Mouse (Mus musculus) spleen, embryonic (tissue): ENCODE data around the gene Stk38.

Experiments used
- CTCF ChIA-PET: fragments of 350-600 bp; sonication (Branson Sonifier 250); formaldehyde crosslinking; loops from one replicate; lab custom pipeline; 2022; lab: Charles Lee

Stk38 gene

DNA sequence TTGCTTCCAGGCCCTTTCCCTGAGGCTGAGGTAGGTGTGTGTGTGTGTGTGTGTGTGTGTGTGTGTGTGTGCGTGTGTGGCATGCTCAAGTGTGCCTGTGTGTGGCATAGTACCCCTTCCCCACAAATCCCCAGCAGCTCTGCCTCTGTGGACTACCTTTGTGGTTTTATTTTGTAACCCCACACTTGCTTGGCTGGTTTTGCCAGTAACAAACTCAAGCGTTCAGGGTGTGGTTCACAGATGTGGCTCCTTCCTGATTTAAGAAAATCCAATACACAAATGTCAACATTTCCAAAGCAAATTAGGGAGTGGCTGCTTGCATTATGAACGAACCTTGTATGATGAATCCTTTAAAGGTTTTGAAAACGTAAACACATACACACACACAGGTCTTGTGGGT lies 8.9 kb upstream of the Stk38 start:
- CTCF ChIA-PET: no interaction called here

DNA sequence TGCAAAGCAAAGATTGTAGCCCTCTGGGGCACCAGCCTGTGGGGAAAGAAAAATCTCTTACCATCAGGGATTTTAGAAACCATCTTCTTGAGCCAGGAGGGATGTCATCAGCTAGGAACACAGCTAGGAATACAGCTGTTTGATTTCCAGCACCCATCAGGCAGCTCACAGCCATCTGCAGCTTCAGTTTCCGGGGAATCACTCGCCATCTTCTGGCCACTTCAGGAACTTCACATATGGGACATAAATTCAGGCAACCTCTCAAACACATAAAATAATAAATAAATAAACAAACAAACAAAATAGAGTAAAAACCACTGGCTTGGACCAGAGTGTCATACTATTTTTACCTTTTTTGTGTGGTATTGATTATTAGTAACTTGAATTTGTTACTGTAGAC lies 7.8 kb upstream of the Stk38 start:
- CTCF ChIA-PET: interaction anchor here (1.2 kb wide), 1 partner anchor 8 kb away, joined by 3 read pairs; the partner anchor contains the start of gene Stk38

DNA sequence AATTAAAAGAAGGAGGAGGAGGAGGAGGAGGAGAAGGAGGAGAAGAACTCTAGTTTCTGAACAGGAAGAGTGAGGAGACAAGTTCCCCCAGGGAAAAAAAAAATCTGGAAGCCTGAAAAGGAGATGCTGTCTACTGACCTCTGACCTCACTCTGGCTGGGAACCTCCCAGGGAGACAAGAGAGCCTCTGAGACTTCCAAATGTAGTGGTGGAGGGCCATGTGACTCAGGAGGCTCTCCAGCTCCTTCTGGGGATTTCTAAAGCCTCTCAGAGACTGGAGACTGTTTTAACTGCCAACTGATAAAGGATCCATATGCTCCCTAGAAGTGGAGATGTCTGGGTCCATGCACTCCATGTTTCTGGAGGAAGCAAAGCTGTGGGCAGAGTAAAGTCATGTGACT lies 6.4 kb upstream of the Stk38 start:
- CTCF ChIA-PET: interaction anchor here (0.7 kb wide), 3 partner anchors 10 to 231 kb away, joined by 5 to 8 read pairs (median 8); no protein-coding TSS in a partner anchor

DNA sequence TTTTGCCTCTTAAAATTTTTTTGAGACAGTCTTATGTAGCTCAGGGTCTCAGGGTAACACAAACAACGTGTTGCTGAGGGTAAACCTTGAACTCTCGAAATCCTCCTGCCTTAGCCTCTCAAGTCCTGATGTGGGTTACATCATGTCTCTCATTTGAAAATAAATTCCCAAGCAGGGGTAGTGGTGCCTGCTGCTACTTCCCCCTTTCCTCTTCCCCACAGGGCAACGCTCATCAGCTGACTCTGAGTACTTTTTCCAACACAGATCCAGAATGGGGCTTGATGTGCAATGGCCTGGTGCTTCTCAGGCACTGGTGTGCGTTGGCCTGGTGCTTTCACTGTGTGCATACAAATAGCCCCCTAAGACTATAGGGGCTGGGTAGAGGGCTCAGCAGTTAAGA lies 1.4 kb upstream of the Stk38 start:
- CTCF ChIA-PET: interaction anchor here (0.8 kb wide), 2 partner anchors 18 to 21 kb away, joined by 3 to 5 read pairs; no protein-coding TSS in a partner anchor

DNA sequence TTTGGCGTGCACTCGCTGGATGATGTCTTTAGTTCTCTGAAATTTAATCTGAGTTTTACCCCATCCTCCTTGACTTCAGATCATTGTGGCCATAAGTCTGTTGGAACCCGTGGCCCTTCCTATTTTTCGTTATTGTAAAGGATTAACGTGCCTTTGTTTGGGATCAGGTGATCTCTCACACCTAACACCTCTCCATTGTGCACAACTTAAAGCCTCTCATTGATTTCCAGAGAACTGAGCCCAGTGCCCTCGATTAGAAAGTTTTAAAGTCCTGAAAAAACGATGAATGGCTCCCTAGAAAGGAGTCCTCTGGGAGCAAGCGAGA lies 493 bp upstream of the Stk38 start:
- CTCF ChIA-PET: interaction anchor here (0.7 kb wide), 1 partner anchor 11 kb away, joined by 4 read pairs; no protein-coding TSS in a partner anchor

DNA sequence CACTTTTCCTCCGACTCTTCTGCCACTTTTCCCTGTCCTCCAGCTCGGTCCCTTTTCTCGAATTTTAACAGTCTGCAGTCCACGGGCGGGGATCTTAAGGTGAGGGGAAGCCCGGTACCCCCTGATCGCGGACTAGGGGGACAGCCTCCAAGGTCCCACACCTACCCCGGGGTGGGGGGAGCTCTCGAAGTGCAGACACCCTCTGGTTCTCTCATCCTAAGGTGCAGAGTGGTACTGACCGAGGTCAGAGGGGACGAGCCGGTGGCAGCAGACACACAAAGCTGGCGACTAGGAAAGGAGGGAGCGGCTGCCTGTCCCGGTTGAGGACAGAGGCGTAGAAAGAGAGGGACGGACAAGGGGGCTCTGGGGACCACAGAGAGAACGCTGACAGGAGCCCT lies 553 bp downstream of the Stk38 start:
- CTCF ChIA-PET: interaction anchor here (0.6 to 1.2 kb wide), 2 partner anchors 8 to 500 kb away, joined by 3 read pairs; no protein-coding TSS in a partner anchor

DNA sequence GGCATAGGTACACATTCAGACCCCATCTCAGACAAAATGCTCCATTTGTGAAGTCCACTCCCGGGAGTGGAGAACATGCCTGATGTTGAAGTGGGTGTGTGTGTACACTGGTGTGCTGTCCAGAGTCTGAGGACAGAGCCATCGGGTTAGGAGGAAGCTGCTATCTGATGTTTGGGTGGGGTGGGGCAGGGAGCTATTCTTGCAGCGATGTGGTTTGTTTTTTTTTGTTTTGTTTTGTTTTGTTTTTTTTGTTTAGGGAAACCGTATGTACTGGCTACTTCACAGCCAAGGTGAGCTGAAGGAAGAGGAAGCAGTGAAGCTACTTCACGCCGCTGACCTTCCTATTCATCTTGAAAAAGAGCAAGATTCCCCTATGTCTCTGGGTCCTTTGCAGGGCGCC lies 983 bp downstream of the Stk38 start:
- CTCF ChIA-PET: interaction anchor here (1.2 kb wide), 1 partner anchor 9 kb away, joined by 3 read pairs; no protein-coding TSS in a partner anchor

DNA sequence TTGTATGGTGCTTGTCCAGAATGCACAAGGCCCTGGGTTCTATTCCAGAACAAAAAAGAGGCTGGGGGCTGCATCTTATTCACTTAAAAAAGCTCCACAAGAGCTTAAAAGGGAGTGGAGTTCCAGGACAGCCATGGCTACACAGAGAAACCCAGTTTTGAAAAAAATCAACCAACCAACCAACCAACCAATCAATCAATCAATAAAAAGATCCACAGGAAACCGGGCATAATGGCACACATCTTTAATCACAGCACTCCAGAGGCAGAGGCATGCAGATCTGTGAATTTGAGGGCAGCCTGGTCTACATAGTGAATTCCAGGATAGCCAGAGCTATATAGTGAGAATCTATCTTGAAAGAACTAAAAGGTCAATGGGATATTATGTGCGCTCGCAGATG lies 2.8 kb downstream of the Stk38 start:
- CTCF ChIA-PET: interaction anchor here (1.0 kb wide), 1 partner anchor 15 kb away, joined by 3 read pairs; no protein-coding TSS in a partner anchor

DNA sequence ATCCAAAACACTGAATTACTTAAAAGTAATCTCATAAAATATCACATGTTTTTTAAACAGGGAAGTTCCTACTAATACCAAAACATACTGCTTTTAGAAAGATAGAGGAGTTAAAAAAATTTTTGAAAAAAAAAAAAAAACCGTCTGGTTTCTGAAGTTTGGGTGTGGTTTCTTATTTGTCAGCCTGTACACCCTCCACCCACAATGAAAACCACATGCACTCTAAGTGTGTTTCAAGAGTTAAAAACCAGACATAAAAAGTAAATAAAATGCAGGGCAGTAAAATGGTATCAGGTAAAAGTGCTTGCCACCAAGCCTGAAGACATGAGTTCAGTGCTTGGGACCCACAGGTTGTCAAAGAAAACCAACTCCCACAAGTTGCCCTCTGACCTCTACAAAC lies 4.1 kb downstream of the Stk38 start:
- CTCF ChIA-PET: no interaction called here

DNA sequence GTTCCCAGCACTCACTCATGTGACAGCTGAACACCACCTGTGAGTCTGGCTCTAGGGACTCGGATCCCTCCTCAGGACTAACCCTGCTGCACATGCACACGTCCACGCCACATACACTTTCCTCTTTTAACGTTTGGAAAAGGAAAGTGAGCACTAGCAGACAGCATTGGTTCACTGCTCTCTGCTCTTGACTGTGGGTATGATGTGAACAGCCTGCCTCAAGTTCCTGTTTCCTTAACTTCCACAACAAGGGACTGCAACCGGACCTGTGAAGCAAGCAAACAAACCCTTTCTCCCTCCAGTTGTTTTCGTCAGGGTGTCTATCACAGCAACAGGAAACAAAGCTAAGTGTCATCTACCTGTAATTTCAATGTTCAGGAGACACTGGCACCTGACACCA lies 7.3 kb downstream of the Stk38 start:
- CTCF ChIA-PET: no interaction called here

DNA sequence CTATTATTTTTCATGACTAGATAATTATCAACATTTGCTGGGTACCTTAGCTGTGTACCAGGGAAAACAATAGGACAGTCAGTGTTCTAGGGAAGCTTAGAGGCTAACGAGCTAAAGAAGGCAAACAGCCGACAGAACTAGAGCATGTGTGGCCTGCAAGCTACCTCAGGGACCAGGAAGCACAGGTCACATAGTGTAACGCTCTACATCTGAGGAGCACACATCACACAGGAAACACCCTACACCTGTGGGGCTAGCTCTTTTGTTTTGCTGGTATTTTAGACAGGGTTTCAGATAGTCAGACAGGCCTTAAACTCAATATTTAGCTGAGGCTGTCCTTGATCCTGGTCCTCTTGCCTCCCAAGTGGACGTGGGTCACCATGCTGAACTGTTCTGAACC lies 13.2 kb downstream of the Stk38 start:
- CTCF ChIA-PET: no interaction called here

DNA sequence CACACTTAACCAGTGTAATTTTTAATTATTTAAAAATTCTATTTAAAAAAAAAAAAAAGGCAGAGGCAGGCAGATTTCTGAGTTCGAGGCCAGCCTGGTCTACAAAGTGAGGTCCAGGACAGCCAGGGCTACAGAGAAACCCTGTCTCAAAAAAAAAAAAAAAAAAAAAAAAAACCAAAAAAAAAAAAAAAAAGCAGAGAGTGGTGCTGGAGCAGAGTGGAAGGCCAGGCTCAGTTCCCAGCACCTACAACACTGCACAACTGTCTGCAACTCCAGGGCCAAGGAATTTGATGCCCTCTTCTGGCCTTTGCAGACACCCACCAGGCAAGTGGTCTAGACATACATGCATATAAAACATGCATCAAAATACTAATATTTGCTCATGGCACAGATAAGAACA lies 14.8 kb downstream of the Stk38 start:
- CTCF ChIA-PET: interaction anchor here (0.7 kb wide), 1 partner anchor 100 kb away, joined by 8 read pairs; no protein-coding TSS in a partner anchor

DNA sequence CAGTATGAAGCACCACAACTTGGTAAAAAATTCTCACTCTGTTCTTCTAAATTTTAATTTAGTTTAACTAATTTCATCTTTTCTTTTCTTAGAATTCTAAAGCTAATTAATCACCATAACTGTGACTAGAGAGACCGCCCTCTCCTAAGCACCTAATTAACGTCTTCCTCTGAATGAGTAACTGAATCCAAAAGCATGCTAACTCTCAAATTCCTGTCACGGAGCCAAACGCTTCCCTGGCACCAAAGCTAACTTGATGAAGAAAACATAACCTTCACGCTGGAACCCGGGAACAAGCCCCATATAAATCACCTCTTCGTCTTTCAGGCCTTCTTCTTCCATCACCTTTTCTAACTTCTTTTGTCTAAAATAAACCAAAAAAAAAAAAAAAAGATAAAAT lies 15.7 kb downstream of the Stk38 start:
- CTCF ChIA-PET: no interaction called here

DNA sequence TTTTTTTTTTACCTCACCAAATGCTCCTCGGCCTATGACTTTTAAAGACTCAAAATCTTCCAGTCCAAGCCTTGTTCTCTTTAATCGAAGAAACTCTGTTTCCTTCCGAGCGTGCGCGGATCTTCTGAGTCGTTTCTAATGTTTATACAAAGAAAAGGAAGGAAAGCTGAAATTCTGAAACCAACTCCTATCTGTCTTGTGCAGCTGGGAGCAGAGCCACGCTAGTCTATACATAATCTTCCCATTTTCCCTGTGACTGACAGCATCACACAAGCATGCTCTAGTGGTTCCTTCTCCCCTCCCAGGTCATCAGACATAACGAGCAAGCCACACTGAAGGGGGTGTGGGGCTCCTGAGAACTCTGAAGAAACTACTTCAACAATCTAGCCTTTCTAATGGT lies 16.5 kb downstream of the Stk38 start:
- CTCF ChIA-PET: interaction anchor here (0.6 to 1.1 kb wide), 4 partner anchors 9 to 55 kb away, joined by 3 to 5 read pairs (median 4); no protein-coding TSS in a partner anchor

DNA sequence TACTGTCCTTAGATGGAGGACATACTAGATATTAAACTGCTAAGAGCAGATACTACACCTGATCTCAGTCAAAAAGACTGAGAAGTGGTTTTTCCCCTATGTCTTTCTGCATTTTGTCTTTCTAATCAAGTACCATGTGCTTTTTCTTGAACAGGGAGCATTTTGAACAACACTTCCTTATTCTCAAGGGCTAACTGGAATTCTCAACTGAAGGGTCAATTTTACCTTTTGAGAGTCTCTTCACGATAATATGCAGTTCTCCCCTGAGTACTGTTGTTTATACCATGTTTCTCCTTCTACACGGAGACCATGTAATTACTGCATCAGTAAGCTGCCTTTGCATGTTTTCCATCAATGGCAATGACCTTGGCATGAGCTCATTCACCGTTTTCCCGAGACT lies 17.7 kb downstream of the Stk38 start:
- CTCF ChIA-PET: interaction anchor here (0.7 to 1.1 kb wide), 2 partner anchors 19 to 35 kb away, joined by 4 to 5 read pairs; no protein-coding TSS in a partner anchor

DNA sequence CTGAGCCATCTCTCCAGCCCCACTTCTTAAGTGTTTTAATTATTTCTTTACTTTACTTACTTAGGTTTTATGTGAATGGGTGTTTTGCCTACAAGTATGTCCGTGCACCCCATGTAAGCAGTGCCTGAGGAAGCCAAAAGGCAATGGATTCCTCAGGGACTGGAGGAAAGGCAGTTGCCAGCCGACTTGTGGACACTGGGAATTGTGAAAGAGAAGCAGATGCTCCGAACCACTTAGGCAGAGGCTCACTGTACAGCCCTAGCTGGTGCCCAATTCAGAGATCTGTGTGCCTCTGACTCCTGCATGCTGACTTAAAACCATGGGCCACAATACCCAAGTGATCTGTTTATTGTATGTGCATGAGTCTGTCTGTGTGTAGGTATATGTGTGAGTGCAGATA lies 18.8 kb downstream of the Stk38 start:
- CTCF ChIA-PET: no interaction called here

DNA sequence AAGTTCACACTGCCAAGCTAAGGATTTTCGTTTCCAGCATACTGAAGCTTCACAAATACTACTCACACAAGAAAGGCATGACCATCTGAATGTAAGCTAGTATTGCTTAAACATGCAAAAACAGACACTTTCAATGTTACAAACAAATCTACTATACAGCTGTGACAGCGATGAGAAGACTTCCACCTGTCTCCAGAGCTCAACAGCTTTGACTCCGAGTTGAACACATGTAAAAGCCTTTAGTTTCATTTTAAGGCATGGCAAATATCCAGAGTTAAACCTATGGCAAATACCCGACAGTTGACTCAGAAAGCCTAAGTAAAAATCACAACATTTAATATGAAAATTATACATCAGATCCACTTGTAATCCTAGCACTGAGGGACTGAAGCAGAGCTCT lies 19.5 kb downstream of the Stk38 start:
- CTCF ChIA-PET: interaction anchor here (1.2 to 1.3 kb wide), 2 partner anchors 11 to 21 kb away, joined by 3 read pairs; no protein-coding TSS in a partner anchor

DNA sequence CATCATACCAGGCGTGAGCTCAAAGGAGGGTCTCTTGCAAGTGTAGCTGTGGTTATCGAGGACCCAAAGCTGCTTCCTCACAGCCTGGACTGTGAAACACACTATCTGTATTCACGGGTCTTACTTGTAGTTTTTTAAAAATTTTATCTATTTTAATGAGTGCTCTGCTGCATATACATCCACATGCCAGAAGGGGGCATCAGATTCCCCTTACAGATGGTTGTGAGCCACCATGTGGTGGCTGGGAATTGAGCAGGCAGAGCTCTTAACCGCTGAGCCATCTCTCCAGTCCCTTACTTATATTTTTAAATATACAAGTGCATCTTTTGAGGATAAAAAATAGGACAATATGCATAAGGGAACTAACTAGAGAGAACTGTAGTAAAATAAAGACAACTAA lies 20.1 kb downstream of the Stk38 start:
- CTCF ChIA-PET: interaction anchor here (0.8 to 1.3 kb wide), 4 partner anchors 12 to 259 kb away, joined by 3 to 4 read pairs (median 4); no protein-coding TSS in a partner anchor

DNA sequence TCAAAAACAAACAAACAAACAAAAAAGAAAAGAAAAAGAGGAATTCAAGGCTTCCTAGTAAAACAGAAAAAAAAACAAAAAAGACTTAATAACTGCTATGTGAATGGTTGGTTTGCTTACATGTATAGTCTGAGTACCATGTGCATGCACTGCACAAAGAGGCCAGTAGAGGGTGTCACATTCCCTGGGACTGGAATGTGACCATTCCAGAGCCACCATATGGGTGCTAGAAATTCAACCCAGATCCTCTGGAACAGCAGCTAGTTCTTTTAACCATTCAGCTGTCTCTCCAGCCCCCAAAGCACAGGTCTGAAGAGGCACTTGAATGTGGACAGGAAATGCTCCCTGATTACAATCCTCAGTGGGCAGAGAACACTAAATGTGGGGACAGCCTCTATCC lies 21.0 kb downstream of the Stk38 start:
- CTCF ChIA-PET: interaction anchor here (0.8 to 1.5 kb wide), 5 partner anchors 13 to 260 kb away, joined by 3 to 4 read pairs (median 3); no protein-coding TSS in a partner anchor

DNA sequence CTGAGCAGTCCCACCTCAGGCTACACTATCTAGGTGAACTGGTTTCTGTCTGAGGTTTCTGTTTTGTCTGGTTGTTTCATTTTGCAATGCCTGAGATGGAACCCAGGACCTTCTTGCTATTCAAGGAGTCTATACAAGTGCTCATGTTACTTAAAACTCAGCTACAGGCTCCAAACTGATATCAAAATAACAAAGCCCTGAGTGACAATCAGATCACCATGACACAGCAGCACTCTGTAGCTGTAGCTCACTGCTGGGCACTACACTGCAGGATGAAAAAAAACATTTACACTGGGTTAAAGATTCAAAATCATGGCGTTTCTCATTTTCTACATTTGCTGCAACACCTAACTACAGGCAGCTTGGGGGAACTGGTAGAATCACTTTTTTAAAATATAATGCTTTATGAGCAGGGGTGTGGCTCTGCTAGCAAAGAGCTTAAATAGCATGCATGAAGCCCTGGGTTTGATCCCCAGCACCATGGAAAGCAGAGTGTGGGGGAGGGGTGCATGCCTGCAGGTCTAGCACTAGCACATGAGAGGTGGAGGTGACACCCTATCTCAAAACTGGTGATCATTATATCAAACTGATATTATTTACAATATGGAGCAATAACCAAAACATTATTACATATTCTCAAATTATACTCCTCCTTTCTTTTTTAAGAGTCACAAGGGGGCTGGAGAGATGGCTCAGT lies 22.9 kb downstream of the Stk38 start:
- CTCF ChIA-PET: no interaction called here

DNA sequence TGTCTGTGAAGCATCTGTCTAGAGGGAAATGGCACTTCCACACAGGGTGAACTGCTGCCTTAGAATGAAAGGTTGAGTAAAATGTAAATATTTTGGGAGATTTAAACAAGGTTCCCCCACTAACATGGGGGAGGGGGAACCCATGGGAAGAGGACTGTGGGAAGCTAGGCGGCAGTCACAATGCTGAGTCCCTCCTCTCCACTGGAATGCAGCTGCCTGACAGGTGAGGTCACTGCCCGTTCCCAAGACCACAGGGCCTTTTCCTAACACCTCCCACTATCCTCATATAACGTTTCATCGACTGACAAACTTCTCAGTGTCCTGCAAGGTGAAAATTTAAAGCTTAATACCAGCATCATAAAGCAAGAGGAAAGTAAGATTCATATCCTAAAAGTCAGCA lies 25.2 kb downstream of the Stk38 start:
- CTCF ChIA-PET: interaction anchor here (0.9 kb wide), 1 partner anchor 9 kb away, joined by 3 read pairs; no protein-coding TSS in a partner anchor

DNA sequence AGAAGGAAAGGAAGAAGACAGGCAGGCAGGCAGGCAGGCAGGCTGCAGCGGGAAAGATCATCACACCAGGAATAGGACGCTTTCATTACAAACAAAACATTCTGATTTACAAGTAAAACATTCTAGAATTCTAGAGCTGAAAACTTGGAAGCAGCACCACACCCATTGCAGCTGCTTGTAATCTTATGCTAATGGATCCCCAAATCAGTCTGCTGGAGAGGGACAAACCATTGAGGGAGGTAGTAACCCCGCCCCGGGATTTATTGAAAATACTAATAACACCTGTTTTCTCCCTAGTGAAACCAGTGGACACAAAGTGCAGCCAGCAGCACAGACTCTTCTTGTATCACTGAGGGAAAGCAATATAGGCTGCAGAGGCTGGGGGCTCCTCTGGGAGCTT lies 26.7 kb downstream of the Stk38 start:
- CTCF ChIA-PET: interaction anchor here (0.7 to 0.8 kb wide), 2 partner anchors 49 to 232 kb away, joined by 3 to 4 read pairs; no protein-coding TSS in a partner anchor

DNA sequence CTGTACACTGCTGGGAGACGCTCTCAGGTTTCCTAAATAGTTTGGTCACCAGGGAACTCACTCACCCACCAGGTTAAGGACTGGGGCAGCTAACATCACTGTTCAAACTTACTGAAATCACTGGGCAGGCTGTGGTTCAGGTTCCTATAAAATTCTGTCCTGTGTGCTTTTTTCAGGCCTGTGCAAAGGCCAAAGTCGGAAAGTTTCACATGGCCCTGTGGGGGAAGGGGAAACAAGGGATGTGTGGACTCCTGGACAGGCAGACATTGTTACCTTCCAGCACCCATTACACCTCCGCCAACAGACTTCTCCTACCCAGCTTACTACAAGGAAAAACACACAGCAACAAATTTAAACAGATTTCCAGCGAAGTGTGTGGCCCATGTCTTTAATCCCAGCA lies 28.7 kb downstream of the Stk38 start:
- CTCF ChIA-PET: interaction anchor here (0.5 kb wide), 1 partner anchor 49 kb away, joined by 5 read pairs; no protein-coding TSS in a partner anchor
